Mouse (Mus musculus): ENCODE data around the gene Bmp2k. TPM values are rescaled to one million over a fixed set of nuclear protein-coding genes. Genes with fewer than 3 reads are reported as not detected.

Gene Bmp2k
- polyA plus RNA-seq, 1 experiment from 2014 or later = 26.5 TPM

DNA sequence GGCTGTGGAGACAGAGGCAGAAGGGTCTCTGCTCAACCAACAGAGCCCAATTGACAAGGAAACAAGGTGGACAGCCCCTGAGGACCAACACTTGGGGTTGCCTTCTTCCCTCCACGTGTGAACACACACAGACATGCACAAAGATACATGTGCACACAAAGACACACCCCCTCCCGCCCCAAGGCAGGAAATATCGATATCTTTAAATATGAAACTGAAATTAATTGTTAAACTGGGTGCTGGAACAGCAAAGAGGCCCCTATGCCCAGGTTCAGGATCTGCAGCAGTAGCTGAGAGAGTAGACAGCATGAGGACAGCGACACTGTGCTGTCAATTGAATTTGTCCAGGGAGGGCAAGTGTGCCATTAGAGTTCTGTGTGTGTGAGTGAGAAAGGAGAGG, 68.3 kb downstream of the Bmp2k start:
- Histone ChIP-seq H3K27me3 (ENCODE audit: control insufficient read depth, insufficient read depth, low read depth, low read length) (no peaks in the 10 kb centered on the region), H3K4me3 (ENCODE audit: low read depth, low read length) (no peak overlapping the region), H3K4me2 (ENCODE audit: low read depth, low read length) (no peak overlapping the region), H3K9me3 (replicated peaks; ENCODE audit: control insufficient read depth, low read length) (no peaks in the 10 kb centered on the region), H3K4me1 (ENCODE audit: control insufficient read depth, low read depth, low read length) (no peaks in the 10 kb centered on the region), H3K9ac (ENCODE audit: low read depth, low read length) (no peak overlapping the region), H3K27ac (ENCODE audit: low read length) (no peak overlapping the region), H3K36me3 (ENCODE audit: control insufficient read depth, insufficient read depth) (peaks cover 82% of the 10 kb centered on the region)
- no peak for ATAC-seq (ENCODE audit: low read depth)
- 87% methylated on average over 4 of the region's 4 CpGs for WGBS (ENCODE audit: insufficient replicate concordance)

DNA sequence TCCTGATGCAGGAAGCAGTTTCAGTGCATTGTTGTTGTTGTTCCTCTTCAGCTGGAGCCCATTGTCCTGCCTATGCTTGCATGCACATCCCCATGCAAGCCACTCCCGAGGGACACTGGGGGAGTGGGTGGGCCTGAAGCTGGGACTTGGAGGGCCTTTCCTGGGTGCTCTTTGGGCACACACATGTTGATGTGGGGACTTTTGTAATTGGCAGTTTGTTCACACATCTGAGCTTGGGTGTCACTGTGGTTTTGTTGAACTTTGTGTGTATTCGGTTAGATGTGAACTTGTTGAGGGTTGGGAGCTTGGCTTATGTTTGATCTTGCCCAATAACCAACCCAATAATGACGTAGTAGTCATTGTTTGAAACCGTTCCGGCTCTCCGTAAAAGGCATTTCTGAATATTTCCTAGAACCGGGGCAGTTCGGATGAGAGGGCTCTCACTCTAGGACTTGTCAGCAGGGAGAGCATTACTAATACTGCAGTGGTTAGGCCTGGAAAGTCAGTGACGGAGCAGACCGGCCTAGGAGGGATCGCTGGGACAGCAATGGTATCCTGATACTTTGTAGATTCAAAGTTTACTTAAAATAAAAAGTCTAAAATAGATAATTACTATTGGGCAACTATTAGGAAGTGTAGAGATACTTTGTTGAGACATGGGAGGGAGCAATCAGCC, 78.1 kb downstream of the Bmp2k start:
- no peak overlapping the region for H3K9ac ChIP-seq (ENCODE audit: low read depth, low read length)
- no peak overlapping the region for H3K4me2 ChIP-seq (ENCODE audit: low read depth, low read length)
- no peak overlapping the region for H3K4me3 ChIP-seq (ENCODE audit: low read depth, low read length)
- H3K27me3 ChIP-seq (ENCODE audit: control insufficient read depth, insufficient read depth, low read depth, low read length) = no peaks in the 10 kb centered on the region
- H3K27ac ChIP-seq (ENCODE audit: low read length) = no peak overlapping the region
- H3K9me3 ChIP-seq (replicated peaks; ENCODE audit: control insufficient read depth, low read length) = no peaks in the 10 kb centered on the region
- WGBS (ENCODE audit: insufficient replicate concordance) = 92% methylated on average over 11 of the region's 11 CpGs
- H3K36me3 ChIP-seq (ENCODE audit: control insufficient read depth, insufficient read depth) = peaks cover 67% of the 10 kb centered on the region
- no peak for ATAC-seq (ENCODE audit: low read depth)
- no peaks in the 10 kb centered on the region for H3K4me1 ChIP-seq (ENCODE audit: control insufficient read depth, low read depth, low read length)

DNA sequence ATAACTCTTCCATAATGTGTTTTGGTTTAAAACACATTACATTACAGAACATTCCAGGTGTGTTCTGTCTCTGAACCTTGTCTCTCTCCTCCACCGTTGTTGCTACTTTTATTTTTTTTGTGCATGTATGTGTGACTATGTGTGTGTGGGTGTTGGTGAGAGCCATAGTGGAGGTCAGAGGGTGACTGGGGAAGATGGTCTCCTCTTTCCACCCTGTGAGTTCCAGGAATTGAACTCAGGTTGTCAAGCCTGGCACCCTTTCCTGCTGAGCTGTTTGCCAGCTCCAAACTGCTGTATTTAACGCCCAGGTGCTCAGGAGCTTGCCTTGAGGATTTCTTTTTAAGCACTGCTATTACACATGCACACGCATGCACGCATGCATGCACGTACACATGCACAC, 78.7 kb downstream of the Bmp2k start:
- Histone ChIP-seq H3K9ac (ENCODE audit: low read depth, low read length) (no peak overlapping the region), H3K4me1 (ENCODE audit: control insufficient read depth, low read depth, low read length) (no peaks in the 10 kb centered on the region), H3K4me3 (ENCODE audit: low read depth, low read length) (no peak overlapping the region), H3K27ac (ENCODE audit: low read length) (no peak overlapping the region), H3K9me3 (replicated peaks; ENCODE audit: control insufficient read depth, low read length) (no peaks in the 10 kb centered on the region), H3K4me2 (ENCODE audit: low read depth, low read length) (no peak overlapping the region), H3K27me3 (ENCODE audit: control insufficient read depth, insufficient read depth, low read depth, low read length) (no peaks in the 10 kb centered on the region), H3K36me3 (ENCODE audit: control insufficient read depth, insufficient read depth) (peaks cover 62% of the 10 kb centered on the region)
- no peak for ATAC-seq (ENCODE audit: low read depth)
- WGBS (ENCODE audit: insufficient replicate concordance) = 96% methylated on average over 5 of the region's 5 CpGs

DNA sequence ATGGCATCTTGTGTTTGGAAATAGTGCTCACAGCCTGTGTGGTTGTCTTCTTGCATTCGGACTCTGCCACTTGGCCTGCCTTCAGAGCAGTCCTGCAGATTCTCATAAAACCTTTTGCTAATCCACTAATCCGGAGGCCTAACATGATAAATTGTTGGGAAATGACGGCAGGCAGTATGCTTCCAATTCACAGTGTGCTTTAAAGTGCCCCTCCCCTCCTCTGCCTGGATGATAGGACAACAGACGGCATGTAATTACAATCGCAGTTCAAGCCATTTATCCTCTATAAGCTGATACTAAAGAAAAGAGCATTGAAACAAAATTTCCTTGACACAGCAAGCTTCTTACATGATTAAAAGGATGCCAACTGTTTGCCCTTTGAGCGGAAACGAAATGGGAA, 80.2 kb downstream of the Bmp2k start:
- WGBS (ENCODE audit: insufficient replicate concordance) = 91% methylated on average over 7 of the region's 7 CpGs
- peaks cover 66% of the 10 kb centered on the region for H3K36me3 ChIP-seq (ENCODE audit: control insufficient read depth, insufficient read depth)
- ATAC-seq (ENCODE audit: low read depth) = no peak

DNA sequence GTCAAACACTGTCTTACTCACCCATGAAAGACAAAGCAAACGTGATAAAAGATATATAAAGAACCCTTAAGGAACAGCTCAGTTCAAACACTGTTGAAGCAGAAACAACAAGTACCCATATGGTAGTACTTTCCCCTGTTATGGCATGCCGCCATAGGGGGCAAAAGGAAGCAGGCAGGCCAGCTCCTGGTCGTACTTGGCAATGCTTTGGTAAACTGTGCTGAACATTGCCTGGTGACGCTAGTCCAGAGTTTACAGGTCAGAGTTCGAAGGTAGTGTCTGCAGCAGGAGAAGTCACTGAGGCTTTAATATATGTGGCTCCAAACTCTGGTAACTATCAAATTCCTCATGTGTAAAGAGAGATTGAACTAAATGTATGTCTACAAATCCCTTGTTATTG, 81.2 kb downstream of the Bmp2k start:
- ATAC-seq (ENCODE audit: low read depth) = no peak
- H3K36me3 ChIP-seq (ENCODE audit: control insufficient read depth, insufficient read depth) = peaks cover 71% of the 10 kb centered on the region
- 79% methylated on average over 5 of the region's 5 CpGs for WGBS (ENCODE audit: insufficient replicate concordance)
- no peak overlapping the region for H3K9ac ChIP-seq (ENCODE audit: low read depth, low read length)
- no peak overlapping the region for H3K27ac ChIP-seq (ENCODE audit: low read length)
- H3K4me3 ChIP-seq (ENCODE audit: low read depth, low read length) = no peak overlapping the region
- H3K9me3 ChIP-seq (replicated peaks; ENCODE audit: control insufficient read depth, low read length) = no peaks in the 10 kb centered on the region
- no peaks in the 10 kb centered on the region for H3K27me3 ChIP-seq (ENCODE audit: control insufficient read depth, insufficient read depth, low read depth, low read length)
- H3K4me1 ChIP-seq (ENCODE audit: control insufficient read depth, low read depth, low read length) = no peaks in the 10 kb centered on the region
- H3K4me2 ChIP-seq (ENCODE audit: low read depth, low read length) = no peak overlapping the region

More for the DNA sequence above, 80.2 kb downstream of the Bmp2k start:
- Histone ChIP-seq H3K9me3 (replicated peaks; ENCODE audit: control insufficient read depth, low read length) (no peaks in the 10 kb centered on the region), H3K4me2 (ENCODE audit: low read depth, low read length) (no peak overlapping the region), H3K27ac (ENCODE audit: low read length) (no peak overlapping the region), H3K4me3 (ENCODE audit: low read depth, low read length) (no peak overlapping the region), H3K9ac (ENCODE audit: low read depth, low read length) (no peak overlapping the region), H3K4me1 (ENCODE audit: control insufficient read depth, low read depth, low read length) (no peaks in the 10 kb centered on the region), H3K27me3 (ENCODE audit: control insufficient read depth, insufficient read depth, low read depth, low read length) (no peaks in the 10 kb centered on the region)

DNA sequence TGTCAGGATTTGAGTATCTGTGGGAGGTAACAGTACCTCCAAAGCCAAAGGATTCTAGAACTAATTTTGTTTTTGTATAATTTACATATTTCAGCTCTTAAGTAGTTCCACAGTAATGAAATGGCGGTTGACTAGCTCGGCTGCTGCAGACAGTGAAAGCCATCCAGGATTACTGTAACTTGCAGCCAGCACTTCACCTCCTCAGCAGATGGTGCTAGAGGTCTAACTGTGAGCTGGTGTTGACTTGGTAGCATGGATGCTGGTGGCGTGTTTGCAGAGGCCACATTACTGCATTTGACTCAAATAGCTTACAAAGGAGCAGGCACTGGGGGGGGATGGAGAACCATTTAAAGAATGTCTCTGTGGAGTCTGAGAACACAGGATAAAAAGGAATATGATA, 84.0 kb downstream of the Bmp2k start:
- Histone ChIP-seq H3K9me3 (replicated peaks; ENCODE audit: control insufficient read depth, low read length) (no peaks in the 10 kb centered on the region), H3K4me2 (ENCODE audit: low read depth, low read length) (no peak overlapping the region), H3K4me3 (ENCODE audit: low read depth, low read length) (no peak overlapping the region), H3K9ac (ENCODE audit: low read depth, low read length) (no peak overlapping the region), H3K4me1 (ENCODE audit: control insufficient read depth, low read depth, low read length) (no peaks in the 10 kb centered on the region), H3K27ac (ENCODE audit: low read length) (no peak overlapping the region), H3K36me3 (ENCODE audit: control insufficient read depth, insufficient read depth) (peaks cover 68% of the 10 kb centered on the region), H3K27me3 (ENCODE audit: control insufficient read depth, insufficient read depth, low read depth, low read length) (no peaks in the 10 kb centered on the region)
- 79% methylated on average over 3 of the region's 3 CpGs for WGBS (ENCODE audit: insufficient replicate concordance)
- no peak for ATAC-seq (ENCODE audit: low read depth)

DNA sequence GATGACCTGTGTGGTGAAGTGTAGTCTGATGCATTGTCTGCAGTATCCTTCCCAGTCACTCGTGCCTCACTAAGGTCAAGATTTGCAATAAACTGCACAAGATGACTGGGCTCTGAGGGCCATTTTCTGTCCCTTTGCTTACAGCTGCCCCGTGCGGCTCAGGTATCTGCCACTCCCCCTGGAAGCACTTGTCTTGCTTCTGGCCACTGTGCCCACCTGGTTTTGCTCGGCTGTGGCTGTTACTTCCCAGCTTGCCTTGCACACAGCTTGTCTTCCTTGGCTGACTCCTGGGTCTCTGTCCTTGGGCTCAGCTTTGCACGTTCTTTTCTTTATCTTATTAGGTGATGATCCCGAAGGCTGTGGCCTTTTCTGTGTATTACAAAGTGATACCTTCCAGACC, 86.2 kb downstream of the Bmp2k start:
- 88% methylated on average over 6 of the region's 6 CpGs for WGBS (ENCODE audit: insufficient replicate concordance)
- Histone ChIP-seq H3K9ac (ENCODE audit: low read depth, low read length) (no peak overlapping the region), H3K27me3 (ENCODE audit: control insufficient read depth, insufficient read depth, low read depth, low read length) (no peaks in the 10 kb centered on the region), H3K27ac (ENCODE audit: low read length) (no peak overlapping the region), H3K4me2 (ENCODE audit: low read depth, low read length) (no peak overlapping the region), H3K4me3 (ENCODE audit: low read depth, low read length) (no peak overlapping the region), H3K9me3 (replicated peaks; ENCODE audit: control insufficient read depth, low read length) (no peaks in the 10 kb centered on the region), H3K36me3 (ENCODE audit: control insufficient read depth, insufficient read depth) (peaks cover 68% of the 10 kb centered on the region), H3K4me1 (ENCODE audit: control insufficient read depth, low read depth, low read length) (no peaks in the 10 kb centered on the region)
- no peak for ATAC-seq (ENCODE audit: low read depth)

DNA sequence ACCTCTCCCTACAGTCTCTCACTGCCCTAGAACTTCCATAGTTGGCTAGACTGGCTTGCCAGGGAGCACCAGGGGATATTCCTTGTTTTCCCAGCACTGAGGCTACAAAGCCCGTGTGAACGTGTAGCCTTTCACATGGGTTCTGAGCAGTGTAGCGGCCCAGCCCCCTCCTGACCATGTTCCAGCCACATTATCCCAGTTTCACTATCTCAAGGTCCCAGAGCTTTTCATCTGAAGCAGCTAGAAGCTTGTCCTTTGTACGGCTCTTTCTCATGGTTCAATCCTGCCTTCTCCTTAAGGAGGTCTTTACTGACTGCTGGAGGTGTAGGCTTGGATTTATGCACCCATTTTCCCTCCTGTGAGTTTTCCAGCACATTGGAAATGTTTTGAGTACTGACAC, 87.1 kb downstream of the Bmp2k start:
- Histone ChIP-seq H3K27me3 (ENCODE audit: control insufficient read depth, insufficient read depth, low read depth, low read length) (no peaks in the 10 kb centered on the region), H3K27ac (ENCODE audit: low read length) (no peak overlapping the region), H3K4me3 (ENCODE audit: low read depth, low read length) (no peak overlapping the region), H3K4me1 (ENCODE audit: control insufficient read depth, low read depth, low read length) (no peaks in the 10 kb centered on the region), H3K36me3 (ENCODE audit: control insufficient read depth, insufficient read depth) (peaks cover 67% of the 10 kb centered on the region), H3K9ac (ENCODE audit: low read depth, low read length) (no peak overlapping the region), H3K9me3 (replicated peaks; ENCODE audit: control insufficient read depth, low read length) (no peaks in the 10 kb centered on the region), H3K4me2 (ENCODE audit: low read depth, low read length) (no peak overlapping the region)
- 94% methylated on average over 4 of the region's 4 CpGs for whole genome bisulfite sequencing (ENCODE audit: insufficient replicate concordance)
- no peak for ATAC-seq (ENCODE audit: low read depth)

DNA sequence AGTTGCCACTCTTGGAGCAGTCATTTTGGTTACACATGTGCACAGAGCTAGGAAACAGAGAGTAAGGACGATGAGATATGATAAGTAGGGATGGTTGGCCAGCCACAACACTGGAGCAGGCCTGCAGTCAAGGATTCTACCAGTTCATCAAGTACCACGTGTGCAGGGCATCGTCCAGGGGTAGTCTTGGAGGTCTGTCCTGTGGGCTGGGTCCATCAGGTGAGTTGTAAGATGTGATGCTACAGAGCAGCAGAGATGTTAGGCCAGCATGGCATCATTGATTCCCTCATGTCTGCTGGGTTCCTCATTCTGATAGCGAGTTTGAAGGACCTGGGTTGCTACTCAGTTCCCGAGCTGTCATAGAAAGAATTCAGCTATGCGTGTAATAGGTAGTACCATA, 87.6 kb downstream of the Bmp2k start:
- WGBS (ENCODE audit: insufficient replicate concordance) = 88% methylated on average over 6 of the region's 6 CpGs
- no peaks in the 10 kb centered on the region for H3K27me3 ChIP-seq (ENCODE audit: control insufficient read depth, insufficient read depth, low read depth, low read length)
- H3K9me3 ChIP-seq (replicated peaks; ENCODE audit: control insufficient read depth, low read length) = no peaks in the 10 kb centered on the region

More for the DNA sequence above, 87.6 kb downstream of the Bmp2k start:
- no peak for ATAC-seq (ENCODE audit: low read depth)
- Histone ChIP-seq H3K4me1 (ENCODE audit: control insufficient read depth, low read depth, low read length) (no peaks in the 10 kb centered on the region), H3K36me3 (ENCODE audit: control insufficient read depth, insufficient read depth) (peaks cover 70% of the 10 kb centered on the region), H3K4me3 (ENCODE audit: low read depth, low read length) (no peak overlapping the region), H3K4me2 (ENCODE audit: low read depth, low read length) (no peak overlapping the region), H3K27ac (ENCODE audit: low read length) (no peak overlapping the region), H3K9ac (ENCODE audit: low read depth, low read length) (no peak overlapping the region)
